Mouse (Mus musculus) MEL (cell line): ENCODE measurements around the gene Med15. TPM values are rescaled to one million over a fixed set of nuclear protein-coding genes. Genes with fewer than 3 reads are reported as not detected.

Experiments used
- DNase-seq: peaks from one replicate; pipeline ENCODE4 v3.0.0; 2011; ENCODE audit warnings: low read depth, low spot score
- H3K27ac ChIP-seq: 2 replicates; pipeline ENCODE4 v1.5.1; 2012; ENCODE audit warnings: low read depth, mild to moderate bottlenecking, control low read depth, low read length, moderate library complexity; ENCODE audit not compliant: control insufficient read depth
- H3K27me3 ChIP-seq, 2 experiments: fragments of 150-350 bp in 1 of 2; sonication (generic) in 1 of 2; 2 replicates each; pipeline ENCODE4 v1.6.1; 2012; ENCODE audit warnings: low read length in 2 of 2, mild to moderate bottlenecking in 2 of 2, improper control_type of control experiment in 1 of 2, moderate library complexity in 1 of 2; ENCODE audit not compliant: insufficient read depth in 2 of 2, control insufficient read depth in 1 of 2
- H3K36me3 ChIP-seq, 2 experiments: 2 replicates each; pipeline ENCODE4 v1.6.1; 2012 to 2014; ENCODE audit warnings: low read length in 2 of 2, improper control_type of control experiment in 1 of 2, inconsistent platforms in 1 of 2, mild to moderate bottlenecking in 1 of 2; ENCODE audit not compliant: insufficient read depth in 2 of 2, control insufficient read depth in 1 of 2
- H3K4me1 ChIP-seq, 2 experiments: fragments of 150-350 bp in 1 of 2; sonication (generic) in 1 of 2; 2 replicates each; pipeline ENCODE4 v1.6.1; 2012; ENCODE audit warnings: low read length in 2 of 2, improper control_type of control experiment in 1 of 2, mild to moderate bottlenecking in 1 of 2; ENCODE audit not compliant: insufficient read depth in 2 of 2, control insufficient read depth in 1 of 2
- H3K4me3 ChIP-seq, 2 experiments: fragments of 150-350 bp in 1 of 2; sonication (generic) in 1 of 2; 2 replicates each; pipeline ENCODE4 v1.5.1; 2012; ENCODE audit warnings: low read depth in 2 of 2, low read length in 2 of 2, mild to moderate bottlenecking in 2 of 2, moderate library complexity in 2 of 2, control low read depth in 1 of 2, improper control_type of control experiment in 1 of 2; ENCODE audit not compliant: control insufficient read depth in 1 of 2, insufficient read depth in 1 of 2
- H3K79me2 ChIP-seq: 2 replicates; pipeline ENCODE4 v1.6.1; 2012; ENCODE audit warnings: mild to moderate bottlenecking, low read length, moderate library complexity; ENCODE audit not compliant: control insufficient read depth, poor library complexity, insufficient read depth
- H3K9ac ChIP-seq: 2 replicates; pipeline ENCODE4 v1.6.1; 2012; ENCODE audit warnings: low read depth, mild to moderate bottlenecking, control low read depth, low read length, moderate library complexity; ENCODE audit not compliant: control insufficient read depth, poor library complexity, severe bottlenecking
- H3K9me3 ChIP-seq: fragments of 150-350 bp; sonication (generic); replicated peaks from 2 replicates; pipeline ENCODE4 v1.6.1; 2012; ENCODE audit warnings: mild to moderate bottlenecking, low read length, improper control_type of control experiment, moderate library complexity; ENCODE audit not compliant: insufficient read depth
- E2F4 ChIP-seq: IDR thresholded peaks from 2 replicates; pipeline ENCODE4 v1.6.1; 2011; ENCODE audit warnings: low read depth, low read length, improper control_type of control experiment, borderline replicate concordance
- KAT2A ChIP-seq: conservative IDR thresholded peaks from 2 replicates; pipeline ENCODE4 v1.6.1; 2012; ENCODE audit warnings: low read depth, low read length, improper control_type of control experiment, inconsistent platforms
- MAFK ChIP-seq: IDR thresholded peaks from 2 replicates; pipeline ENCODE4 v1.6.1; 2011; ENCODE audit warnings: low read depth, mild to moderate bottlenecking, low read length, improper control_type of control experiment, borderline replicate concordance
- MAX ChIP-seq: IDR thresholded peaks from 2 replicates; pipeline ENCODE4 v1.6.1; 2011; ENCODE audit warnings: low read length, improper control_type of control experiment
- MAZ ChIP-seq: IDR thresholded peaks from 2 replicates; pipeline ENCODE4 v1.6.1; 2012; ENCODE audit warnings: low read depth, mild to moderate bottlenecking, inconsistent platforms, low read length, improper control_type of control experiment
- MXI1 ChIP-seq: IDR thresholded peaks from 2 replicates; pipeline ENCODE4 v1.6.1; 2011; ENCODE audit warnings: mild to moderate bottlenecking, low read depth, low read length, improper control_type of control experiment
- MYB ChIP-seq: IDR thresholded peaks from 2 replicates; pipeline ENCODE4 v1.6.1; 2011; ENCODE audit warnings: mild to moderate bottlenecking, low read depth, low read length, improper control_type of control experiment
- NELFE ChIP-seq: IDR thresholded peaks from 2 replicates; pipeline ENCODE4 v1.6.1; 2011; ENCODE audit warnings: low read depth, low read length, improper control_type of control experiment
- NRF1 ChIP-seq: IDR thresholded peaks from 2 replicates; pipeline ENCODE4 v1.6.1; 2014; ENCODE audit warnings: low read depth, mild to moderate bottlenecking, inconsistent platforms, low read length, improper control_type of control experiment, moderate library complexity; ENCODE audit not compliant: poor library complexity, insufficient read depth, severe bottlenecking
- POLR2A ChIP-seq, 2 experiments: IDR thresholded peaks; 2 replicates each; pipeline ENCODE4 v1.6.1; 2011 to 2012; ENCODE audit warnings: low read length in 2 of 2, mild to moderate bottlenecking in 2 of 2, control low read depth in 1 of 2, improper control_type of control experiment in 1 of 2, low read depth in 1 of 2, moderate library complexity in 1 of 2; ENCODE audit not compliant: control insufficient read depth in 1 of 2, insufficient read depth in 1 of 2, poor library complexity in 1 of 2
- POLR2AphosphoS2 ChIP-seq: IDR thresholded peaks from 2 replicates; pipeline ENCODE4 v1.6.1; 2011; ENCODE audit warnings: low read length, improper control_type of control experiment
- RAD21 ChIP-seq: IDR thresholded peaks from 2 replicates; pipeline ENCODE4 v1.6.1; 2011; ENCODE audit warnings: mild to moderate bottlenecking, low read depth, low read length, improper control_type of control experiment
- SIN3A ChIP-seq: IDR thresholded peaks from 2 replicates; pipeline ENCODE4 v1.6.1; 2012; ENCODE audit warnings: low read length, improper control_type of control experiment, inconsistent platforms
- UBTF ChIP-seq: IDR thresholded peaks from 2 replicates; pipeline ENCODE4 v1.6.1; 2012; ENCODE audit warnings: low read depth, mild to moderate bottlenecking, inconsistent platforms, low read length, improper control_type of control experiment, moderate library complexity, borderline replicate concordance; ENCODE audit not compliant: insufficient read depth
- USF1 ChIP-seq: IDR thresholded peaks from 2 replicates; pipeline ENCODE4 v1.6.1; 2014; ENCODE audit warnings: low read depth, mild to moderate bottlenecking, inconsistent platforms, low read length, improper control_type of control experiment, moderate library complexity
- USF2 ChIP-seq, 2 experiments: IDR thresholded peaks; 2 replicates each; pipeline ENCODE4 v1.6.1; 2011 to 2012; ENCODE audit warnings: improper control_type of control experiment in 2 of 2, low read length in 2 of 2, borderline replicate concordance in 1 of 2, inconsistent platforms in 1 of 2, low read depth in 1 of 2, mild to moderate bottlenecking in 1 of 2; ENCODE audit not compliant: insufficient read depth in 1 of 2
- ZC3H11A ChIP-seq: IDR thresholded peaks from 2 replicates; pipeline ENCODE4 v1.6.1; 2012; ENCODE audit warnings: low read depth, mild to moderate bottlenecking, inconsistent platforms, low read length, improper control_type of control experiment
- ZKSCAN1 ChIP-seq: IDR thresholded peaks from 2 replicates; pipeline ENCODE4 v1.6.1; 2012; ENCODE audit warnings: low read depth, mild to moderate bottlenecking, inconsistent platforms, low read length, improper control_type of control experiment, moderate library complexity
- ZNF384 ChIP-seq: IDR thresholded peaks from 2 replicates; pipeline ENCODE4 v1.6.1; 2012; ENCODE audit warnings: low read depth, mild to moderate bottlenecking, inconsistent platforms, low read length, improper control_type of control experiment
- polyA plus RNA-seq, 2 experiments: library from polyadenylated mRNA; stranded (reverse) in 1 of 2; unstranded in 1 of 2; fragments of >175 nt in 1 of 2; fragments of >200 nt in 1 of 2; gene quantifications; 2 replicates each; pipeline versions ENCODE4 v1.2.1 to v1.2.4; 2012; ENCODE audit warnings: low replicate concordance in 2 of 2, low read depth in 1 of 2; ENCODE audit not compliant: insufficient read length in 2 of 2, insufficient read depth in 1 of 2, missing spikeins in 1 of 2
- total RNA-seq: library from RNA; depleted of rRNA; stranded (reverse); fragments of 300-350 nt; gene quantifications from 2 replicates; pipeline ENCODE4 v1.2.3, GENCODE M21; 2012

Med15 gene
- total and polyA plus RNA-seq, 3 experiments: 25.9 to 62.0 TPM; not detected in 1

- Histone ChIP-seq H3K9ac (no peak overlapping the region), H3K27me3 (no peaks in the 10 kb centered on the region), H3K9me3 (no peaks in the 10 kb centered on the region), H3K36me3 (peaks cover 10% of the 10 kb centered on the region in 2 experiments), H3K27ac (no peak overlapping the region), H3K4me3 (no peak overlapping the region), H3K79me2 (peaks cover 13% of the 10 kb centered on the region), H3K4me1 (peaks cover 3 to 10% of the 10 kb centered on the region in 2 experiments; a peak in 3 of 4 replicates)
- no peak for TF ChIP-seq SIN3A
- no peak for TF ChIP-seq MAZ
- TF ChIP-seq USF1: no peak
- TF ChIP-seq MYB: no peak
- no peak for TF ChIP-seq UBTF
- no peak for TF ChIP-seq ZKSCAN1
- TF ChIP-seq E2F4: no peak
- TF ChIP-seq POLR2A (IDR thresholded peaks at IDR 0.05; ENCODE audit: control insufficient read depth in 1 of 2, insufficient read depth in 1 of 2, low read depth in 1 of 2, low read length in 2 of 2, poor library complexity in 1 of 2): no peak
- TF ChIP-seq MXI1: no peak
- no peak for TF ChIP-seq NRF1
- no peak for TF ChIP-seq POLR2AphosphoS2
- TF ChIP-seq RAD21: no peak
- TF ChIP-seq NELFE: no peak
- TF ChIP-seq ZC3H11A: no peak
- no peak for TF ChIP-seq KAT2A
- TF ChIP-seq MAX: no peak
- no peak for TF ChIP-seq USF2 (IDR thresholded peaks at IDR 0.05; ENCODE audit: borderline replicate concordance in 1 of 2, insufficient read depth in 1 of 2, low read depth in 1 of 2, low read length in 2 of 2)
- TF ChIP-seq ZNF384: no peak
- TF ChIP-seq MAFK: no peak
- DNase-seq: no peak
Observed at GRCm38 (mm10) chr16:17621936-17622335, 110.8 kb downstream of the Med15 start.
